Mouse (Mus musculus) heart, embryonic 15.5 days (tissue): Measurements from ENCODE around the gene Nudt17. TPM values are rescaled to one million over a fixed set of nuclear protein-coding genes. Genes with fewer than 3 reads are reported as not detected.
"Not testable (repeated sequence)": the region's sequence is repeated elsewhere in the genome, so short reads cannot be mapped to it uniquely, and the experiment has no call there.

ENCODE experiments used
- ATAC-seq: fragments of 200-750 bp; cut with Nextera tagmentation; replicated peaks from 2 replicates; pipeline ENCODE4 v1.8.0; 2017; ENCODE audit warnings: low read depth, moderate TSS enrichment; ENCODE audit not compliant: insufficient number of reproducible peaks, insufficient read depth, low FRiP score
- H3K27ac ChIP-seq: fragments of 300-500 bp; sonication (generic); 2 replicates; pipeline ENCODE4 v1.5.1; 2015; ENCODE audit warnings: mild to moderate bottlenecking, inconsistent platforms
- H3K27me3 ChIP-seq: fragments of 300-500 bp; sonication (generic); 2 replicates; pipeline ENCODE4 v1.6.1; 2015; ENCODE audit warnings: inconsistent platforms
- H3K36me3 ChIP-seq: fragments of 300-500 bp; sonication (generic); 2 replicates; pipeline ENCODE4 v1.6.1; 2015; ENCODE audit warnings: mild to moderate bottlenecking, inconsistent platforms
- H3K4me1 ChIP-seq: fragments of 300-500 bp; sonication (generic); replicated peaks from 2 replicates; pipeline ENCODE4 v1.6.1; 2015; ENCODE audit warnings: inconsistent platforms
- H3K4me2 ChIP-seq: fragments of 300-500 bp; sonication (generic); 2 replicates; pipeline ENCODE4 v1.6.1; 2015; ENCODE audit warnings: inconsistent platforms, mild to moderate bottlenecking, moderate library complexity
- H3K4me3 ChIP-seq: fragments of 300-500 bp; sonication (generic); 2 replicates; pipeline ENCODE4 v1.5.1; 2015; ENCODE audit warnings: mild to moderate bottlenecking, inconsistent platforms
- H3K9ac ChIP-seq: fragments of 300-500 bp; sonication (generic); 2 replicates; pipeline ENCODE4 v1.6.1; 2015; ENCODE audit warnings: mild to moderate bottlenecking, inconsistent platforms
- H3K9me3 ChIP-seq: fragments of 300-500 bp; sonication (generic); replicated peaks from 2 replicates; pipeline ENCODE4 v1.6.1; 2016; ENCODE audit warnings: inconsistent platforms
- WGBS: fragments of 180-500 bp; shearing (Covaris S2); methylation state at CpG from one replicate; pipeline ENCODE4 v1.1.7; 2015; ENCODE audit warnings: mixed read lengths; 5-methylcytosine and 5-hydroxymethylcytosine counted together
- polyA plus RNA-seq: library from polyadenylated mRNA; unstranded; fragments of >200 nt; fragmentation: Nextera tagmentation; extraction: Ambion mirVana; gene quantifications from 2 replicates; pipeline ENCODE4 v1.2.1, GENCODE M21; 2015

Nudt17 gene
- polyA plus RNA-seq, 1 experiment from 2014 or later = 6.6 TPM

- no peak overlapping the region for H3K9ac ChIP-seq
- H3K4me1 ChIP-seq = peaks cover 13% of the 10 kb centered on the region
- no peaks in the 10 kb centered on the region for H3K36me3 ChIP-seq
- ATAC-seq = no peak
- no peak overlapping the region for H3K4me3 ChIP-seq
- H3K4me2 ChIP-seq = no peak overlapping the region
- H3K9me3 ChIP-seq = no peaks in the 10 kb centered on the region
- H3K27ac ChIP-seq = no peak overlapping the region
- H3K27me3 ChIP-seq = no peaks in the 10 kb centered on the region
- 91% methylated on average over 5 of the region's 5 CpGs for WGBS
Observed at GRCm38 (mm10) chr3:96668424-96669067, 39.8 kb downstream of the Nudt17 start.

GRCm38 (mm10) chr3:96667316-96667715 lies 41.0 kb downstream of the Nudt17 start:
- H3K9me3 ChIP-seq = no peaks in the 10 kb centered on the region
- H3K9ac ChIP-seq = no peak overlapping the region
- WGBS = 31% methylated on average over 1 of the region's 1 CpGs
- H3K4me1 ChIP-seq = peaks cover 20% of the 10 kb centered on the region
- H3K27me3 ChIP-seq = no peaks in the 10 kb centered on the region
- H3K27ac ChIP-seq = no peak overlapping the region
- no peak for ATAC-seq
- no peaks in the 10 kb centered on the region for H3K36me3 ChIP-seq
- H3K4me2 ChIP-seq = no peak overlapping the region
- no peak overlapping the region for H3K4me3 ChIP-seq

- no peak overlapping the region for H3K27ac ChIP-seq
- WGBS = 89% methylated on average over 5 of the region's 5 CpGs
Observed at GRCm38 (mm10) chr3:96666916-96667315, 41.4 kb downstream of the Nudt17 start.

GRCm38 (mm10) chr3:96665732-96666363 lies 42.5 kb downstream of the Nudt17 start:
- H3K27me3 ChIP-seq, H3K9ac ChIP-seq, H3K9me3 ChIP-seq, H3K27ac ChIP-seq, H3K4me2 ChIP-seq, H3K4me3 ChIP-seq, H3K36me3 ChIP-seq, ATAC-seq: not testable (repeated sequence)
- H3K4me1 ChIP-seq = peaks cover 20% of the 10 kb centered on the region
- 86% methylated on average over 7 of the region's 7 CpGs for whole genome bisulfite sequencing

More at GRCm38 (mm10) chr3:96666916-96667315, 41.4 kb downstream of the Nudt17 start:
- Histone ChIP-seq H3K4me3 (no peak overlapping the region), H3K9ac (no peak overlapping the region), H3K36me3 (no peaks in the 10 kb centered on the region), H3K27me3 (no peaks in the 10 kb centered on the region), H3K4me1 (peaks cover 20% of the 10 kb centered on the region), H3K9me3 (no peaks in the 10 kb centered on the region), H3K4me2 (no peak overlapping the region)
- ATAC-seq = no peak

- 4% methylated on average over 18 of the region's 18 CpGs for WGBS
- H3K9ac ChIP-seq = peak overlapping the region; percentile 47; the same call in 1 of the 2 replicates
- no peaks in the 10 kb centered on the region for H3K9me3 ChIP-seq
- H3K27ac ChIP-seq = peak overlapping the region; percentile 31; the same call in 1 of the 2 replicates
- H3K27me3 ChIP-seq = no peaks in the 10 kb centered on the region
- H3K4me1 ChIP-seq = peaks cover 14% of the 10 kb centered on the region
- peak; percentile 74 for ATAC-seq
- H3K36me3 ChIP-seq = no peaks in the 10 kb centered on the region
- peak overlapping the region; percentile 72 for H3K4me2 ChIP-seq
- H3K4me3 ChIP-seq = peak overlapping the region; percentile 39
Observed at GRCm38 (mm10) chr3:96663432-96664239, 44.7 kb downstream of the Nudt17 start.

DNA sequence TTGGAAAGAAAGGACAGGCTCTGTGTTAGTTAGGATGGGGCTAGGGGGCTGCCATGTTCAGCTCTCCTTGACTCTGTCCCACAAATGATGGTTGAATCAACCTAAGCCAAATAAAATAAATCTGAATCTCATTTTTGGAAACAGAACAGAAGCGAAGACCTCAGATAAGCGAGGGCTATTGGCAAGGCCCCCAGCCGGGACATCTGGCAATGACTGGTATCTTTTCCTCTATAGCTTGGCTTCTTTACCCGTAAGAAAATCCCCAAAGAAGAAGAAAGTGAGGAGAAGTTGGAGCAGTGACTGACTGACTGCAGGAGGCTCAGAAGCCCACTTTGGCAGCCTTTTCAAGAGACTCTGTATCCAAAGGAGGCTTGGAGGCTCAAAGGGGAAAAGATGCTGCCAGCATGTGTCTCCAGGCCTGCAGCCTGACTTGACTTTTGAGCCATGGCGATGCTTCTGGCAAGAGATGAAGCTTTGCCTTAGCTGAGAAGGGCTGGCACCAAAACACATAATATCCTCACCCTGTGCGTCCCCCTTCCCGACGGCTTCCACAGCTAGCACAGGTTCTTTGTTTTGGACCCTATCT lies 45.5 kb downstream of the Nudt17 start:
- Histone ChIP-seq H3K27me3 (no peaks in the 10 kb centered on the region), H3K4me2 (no peak overlapping the region; the same call in 1 of the 2 replicates), H3K9ac (no peak overlapping the region), H3K9me3 (no peaks in the 10 kb centered on the region), H3K4me3 (no peak overlapping the region), H3K4me1 (peaks cover 14% of the 10 kb centered on the region), H3K27ac (peak overlapping the region; percentile 33; the same call in 1 of the 2 replicates), H3K36me3 (no peaks in the 10 kb centered on the region)
- no peak for ATAC-seq
- 51% methylated on average over 8 of the region's 8 CpGs for WGBS

GRCm38 (mm10) chr3:96660901-96661300 lies 47.5 kb downstream of the Nudt17 start:
- Histone ChIP-seq H3K4me1 (peaks cover 14% of the 10 kb centered on the region), H3K4me2 (no peak overlapping the region), H3K9ac (no peak overlapping the region), H3K27ac (no peak overlapping the region), H3K27me3 (no peaks in the 10 kb centered on the region), H3K36me3 (no peaks in the 10 kb centered on the region), H3K4me3 (no peak overlapping the region), H3K9me3 (no peaks in the 10 kb centered on the region)
- WGBS = 76% methylated on average over 2 of the region's 2 CpGs
- ATAC-seq = no peak

Other genes with a start within 250 kb of the Nudt17 start
- gene Hfe2, start 183.4 kb downstream of the Nudt17 start, polyA plus RNA-seq = 7.9 and 8.0 TPM in 2 replicates
- 206 and 208 TPM in 2 replicates for gene Txnip, start 150.6 kb downstream of the Nudt17 start, polyA plus RNA-seq
- gene Gm16253, start 131.6 kb downstream of the Nudt17 start, polyA plus RNA-seq = 1.3 and 1.6 TPM in 2 replicates
- 34.8 and 38.3 TPM in 2 replicates for gene Polr3gl, start 114.4 kb downstream of the Nudt17 start, polyA plus RNA-seq
- 6.7 TPM in 2 replicates for gene Ankrd34a, start 111.9 kb downstream of the Nudt17 start, polyA plus RNA-seq
- 5.3 and 5.5 TPM in 2 replicates for gene Lix1l, start 107.4 kb downstream of the Nudt17 start, polyA plus RNA-seq
- 73.9 and 78.7 TPM in 2 replicates for gene Rbm8a, start 78.6 kb downstream of the Nudt17 start, polyA plus RNA-seq
- gene Pex11b, start 73.2 kb downstream of the Nudt17 start, polyA plus RNA-seq = 35.5 and 37.6 TPM in 2 replicates
- gene Gm42957, start 73.1 kb downstream of the Nudt17 start, polyA plus RNA-seq = 0.10 and 0.15 TPM in 2 replicates
- gene Itga10, start 63.0 kb downstream of the Nudt17 start, polyA plus RNA-seq = 1.00 and 1.2 TPM in 2 replicates
- 0.31 and 0.56 TPM in 2 replicates for gene Ankrd35, start 38.4 kb downstream of the Nudt17 start, polyA plus RNA-seq
- gene Pias3, start 12.2 kb downstream of the Nudt17 start, polyA plus RNA-seq = 33.2 and 43.7 TPM in 2 replicates
- 23.6 and 28.6 TPM in 2 replicates for gene Polr3c, start 19.1 kb upstream of the Nudt17 start, polyA plus RNA-seq
- 33.4 and 40.5 TPM in 2 replicates for gene Rnf115, start 19.1 kb upstream of the Nudt17 start, polyA plus RNA-seq
- 0.38 TPM in 1 of 2 replicates, not detected in the other for gene Pdzk1, start 120.7 kb upstream of the Nudt17 start, polyA plus RNA-seq
- gene Cd160, start 120.8 kb upstream of the Nudt17 start, polyA plus RNA-seq = 0.60 and 4.0 TPM in 2 replicates
- gene Gja5, start 196.1 kb upstream of the Nudt17 start, polyA plus RNA-seq = 78.7 and 103 TPM in 2 replicates
- 24.6 and 28.6 TPM in 2 replicates for gene Gpr89, start 196.8 kb upstream of the Nudt17 start, polyA plus RNA-seq
- gene Gja8, start 217.5 kb upstream of the Nudt17 start, polyA plus RNA-seq = not detected in 2 replicates